Comparison of ENCODE assay signal across 20 mouse cellular contexts in the genomic region with DNA sequence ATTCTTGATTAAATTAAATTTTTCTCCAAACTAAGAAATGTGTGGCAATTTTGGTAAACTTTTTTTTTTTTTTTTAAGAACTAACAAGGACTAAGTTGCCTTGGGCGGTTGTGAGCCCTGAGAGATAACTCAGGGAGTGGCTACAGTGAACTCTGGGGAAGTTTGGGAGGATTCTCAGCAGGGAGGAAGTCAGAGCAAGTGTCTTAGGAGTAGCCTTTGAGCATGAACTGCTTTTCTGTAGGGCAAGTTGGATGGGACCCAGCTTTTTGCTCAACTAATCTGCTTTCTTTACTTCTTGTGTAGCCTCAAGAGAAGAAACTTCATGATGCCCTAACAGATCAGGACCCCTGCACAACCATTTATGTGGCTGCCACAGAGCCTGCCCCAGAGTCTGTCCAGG. TPM values are rescaled to one million over a fixed set of nuclear protein-coding genes. Genes with fewer than 3 reads are reported as not detected.
"Had no signal": no experiment of that assay in that cellular context is flagged by ENCODE, and none has a peak within 500 bp of the region (broad histone marks: within the 10 kb centered on the region; RNA-seq: fewer than 3 reads in every experiment).

No protein-coding gene starts in this region.

- ATAC-seq: midbrain, embryonic 16.5 days had no signal

- H3K4me2 ChIP-seq: lung, embryonic 14.5 days; midbrain, embryonic 12.5 days; neural tube, embryonic 13.5 days; neural tube, embryonic 15.5 days had no signal

- H3K4me1 ChIP-seq: midbrain, embryonic 10.5 days; midbrain, embryonic 12.5 days; neural tube, embryonic 13.5 days; neural tube, embryonic 15.5 days had no signal

- H3K4me3 ChIP-seq: megakaryocyte, embryonic 14.5 days; midbrain, embryonic 10.5 days; midbrain, embryonic 12.5 days; myocyte; neural tube, embryonic 13.5 days; neural tube, embryonic 15.5 days had no signal

- DNase-seq: lung, adult 18-20 months; lung, embryonic 14.5 days; lung, postnatal 10 days; lung, postnatal 4 days; midbrain, embryonic 14.5 days; retina, postnatal 1 day; right cerebral cortex, adult 18-20 months; right cerebral cortex, postnatal 25 days; right cerebral cortex, postnatal 4 days; spleen, adult 18-20 months; thymus, adult 18-20 months; thymus, postnatal 14 days; thymus, postnatal 36 days had no signal

- H3K27me3 ChIP-seq: megakaryocyte, embryonic 14.5 days; midbrain, embryonic 12.5 days; neural tube, embryonic 13.5 days; neural tube, embryonic 15.5 days had no signal

- H3K9me3 ChIP-seq: megakaryocyte, embryonic 14.5 days; midbrain, embryonic 10.5 days; midbrain, embryonic 12.5 days; neural tube, embryonic 13.5 days; neural tube, embryonic 15.5 days had no signal

- H3K27ac ChIP-seq: midbrain, embryonic 10.5 days; midbrain, embryonic 12.5 days; neural tube, embryonic 13.5 days; neural tube, embryonic 15.5 days had no signal

- H3K36me3 ChIP-seq: midbrain, embryonic 10.5 days; midbrain, embryonic 12.5 days; neural tube, embryonic 13.5 days; neural tube, embryonic 15.5 days had no signal

- H3K9ac ChIP-seq: lung, embryonic 14.5 days; midbrain, embryonic 12.5 days; neural tube, embryonic 13.5 days; neural tube, embryonic 15.5 days had no signal

RNA-seq across cellular contexts. Expression of gene Slamf1, which starts 30.9 kb away (rescaled TPM):
- polyA plus RNA-seq: myocyte had no signal

RNA-seq across cellular contexts. Expression of gene Cd84, which starts 41.7 kb away (rescaled TPM):
- polyA plus RNA-seq: myocyte had no signal
